Mouse (Mus musculus) MEL (cell line): Measurements from ENCODE around the gene Map3k12. TPM values are rescaled to one million over a fixed set of nuclear protein-coding genes. Genes with fewer than 3 reads are reported as not detected.

Experiments
- DNase-seq: peaks from one replicate; pipeline ENCODE4 v3.0.0; 2011; ENCODE audit warnings: low read depth, low spot score
- H3K27ac ChIP-seq: 2 replicates; pipeline ENCODE4 v1.5.1; 2012; ENCODE audit warnings: low read depth, mild to moderate bottlenecking, control low read depth, low read length, moderate library complexity; ENCODE audit not compliant: control insufficient read depth
- H3K27me3 ChIP-seq, 2 experiments: fragments of 150-350 bp in 1 of 2; sonication (generic) in 1 of 2; 2 replicates each; pipeline ENCODE4 v1.6.1; 2012; ENCODE audit warnings: low read length in 2 of 2, mild to moderate bottlenecking in 2 of 2, improper control_type of control experiment in 1 of 2, moderate library complexity in 1 of 2; ENCODE audit not compliant: insufficient read depth in 2 of 2, control insufficient read depth in 1 of 2
- H3K36me3 ChIP-seq, 2 experiments: 2 replicates each; pipeline ENCODE4 v1.6.1; 2012 to 2014; ENCODE audit warnings: low read length in 2 of 2, improper control_type of control experiment in 1 of 2, inconsistent platforms in 1 of 2, mild to moderate bottlenecking in 1 of 2; ENCODE audit not compliant: insufficient read depth in 2 of 2, control insufficient read depth in 1 of 2
- H3K4me1 ChIP-seq, 2 experiments: fragments of 150-350 bp in 1 of 2; sonication (generic) in 1 of 2; 2 replicates each; pipeline ENCODE4 v1.6.1; 2012; ENCODE audit warnings: low read length in 2 of 2, improper control_type of control experiment in 1 of 2, mild to moderate bottlenecking in 1 of 2; ENCODE audit not compliant: insufficient read depth in 2 of 2, control insufficient read depth in 1 of 2
- H3K4me3 ChIP-seq, 2 experiments: fragments of 150-350 bp in 1 of 2; sonication (generic) in 1 of 2; 2 replicates each; pipeline ENCODE4 v1.5.1; 2012; ENCODE audit warnings: low read depth in 2 of 2, low read length in 2 of 2, mild to moderate bottlenecking in 2 of 2, moderate library complexity in 2 of 2, control low read depth in 1 of 2, improper control_type of control experiment in 1 of 2; ENCODE audit not compliant: control insufficient read depth in 1 of 2, insufficient read depth in 1 of 2
- H3K79me2 ChIP-seq: 2 replicates; pipeline ENCODE4 v1.6.1; 2012; ENCODE audit warnings: mild to moderate bottlenecking, low read length, moderate library complexity; ENCODE audit not compliant: control insufficient read depth, poor library complexity, insufficient read depth
- H3K9ac ChIP-seq: 2 replicates; pipeline ENCODE4 v1.6.1; 2012; ENCODE audit warnings: low read depth, mild to moderate bottlenecking, control low read depth, low read length, moderate library complexity; ENCODE audit not compliant: control insufficient read depth, poor library complexity, severe bottlenecking
- H3K9me3 ChIP-seq: fragments of 150-350 bp; sonication (generic); replicated peaks from 2 replicates; pipeline ENCODE4 v1.6.1; 2012; ENCODE audit warnings: mild to moderate bottlenecking, low read length, improper control_type of control experiment, moderate library complexity; ENCODE audit not compliant: insufficient read depth
- BHLHE40 ChIP-seq: IDR thresholded peaks from 2 replicates; pipeline ENCODE4 v1.6.1; 2012; ENCODE audit warnings: low read depth, mild to moderate bottlenecking, inconsistent platforms, low read length, improper control_type of control experiment, borderline replicate concordance
- CHD1 ChIP-seq: IDR thresholded peaks from 2 replicates; pipeline ENCODE4 v1.6.1; 2012; ENCODE audit warnings: low read depth, mild to moderate bottlenecking, inconsistent platforms, low read length, improper control_type of control experiment
- CHD2 ChIP-seq: IDR thresholded peaks from 2 replicates; pipeline ENCODE4 v1.6.1; 2011; ENCODE audit warnings: low read length, improper control_type of control experiment
- E2F4 ChIP-seq: IDR thresholded peaks from 2 replicates; pipeline ENCODE4 v1.6.1; 2011; ENCODE audit warnings: low read depth, low read length, improper control_type of control experiment, borderline replicate concordance
- EP300 ChIP-seq, 2 experiments: IDR thresholded peaks; 2 replicates each; pipeline ENCODE4 v1.6.1; 2011; ENCODE audit warnings: improper control_type of control experiment in 2 of 2, low read length in 2 of 2, low read depth in 1 of 2, mild to moderate bottlenecking in 1 of 2
- ETS1 ChIP-seq: IDR thresholded peaks from 2 replicates; pipeline ENCODE4 v1.6.1; 2012; ENCODE audit warnings: low read depth, mild to moderate bottlenecking, inconsistent platforms, low read length, improper control_type of control experiment, moderate library complexity
- HCFC1 ChIP-seq: IDR thresholded peaks from 2 replicates; pipeline ENCODE4 v1.6.1; 2012; ENCODE audit warnings: low read depth, mild to moderate bottlenecking, inconsistent platforms, low read length, improper control_type of control experiment, moderate library complexity
- MAFK ChIP-seq: IDR thresholded peaks from 2 replicates; pipeline ENCODE4 v1.6.1; 2011; ENCODE audit warnings: low read depth, mild to moderate bottlenecking, low read length, improper control_type of control experiment, borderline replicate concordance
- MAX ChIP-seq: IDR thresholded peaks from 2 replicates; pipeline ENCODE4 v1.6.1; 2011; ENCODE audit warnings: low read length, improper control_type of control experiment
- MAZ ChIP-seq: IDR thresholded peaks from 2 replicates; pipeline ENCODE4 v1.6.1; 2012; ENCODE audit warnings: low read depth, mild to moderate bottlenecking, inconsistent platforms, low read length, improper control_type of control experiment
- MEF2A ChIP-seq: IDR thresholded peaks from 2 replicates; pipeline ENCODE4 v1.6.1; 2014; ENCODE audit warnings: low read depth, mild to moderate bottlenecking, inconsistent platforms, low read length, improper control_type of control experiment; ENCODE audit not compliant: poor library complexity, insufficient replicate concordance, severe bottlenecking; ENCODE audit errors: extremely low read depth
- MXI1 ChIP-seq: IDR thresholded peaks from 2 replicates; pipeline ENCODE4 v1.6.1; 2011; ENCODE audit warnings: mild to moderate bottlenecking, low read depth, low read length, improper control_type of control experiment
- MYB ChIP-seq: IDR thresholded peaks from 2 replicates; pipeline ENCODE4 v1.6.1; 2011; ENCODE audit warnings: mild to moderate bottlenecking, low read depth, low read length, improper control_type of control experiment
- MYC ChIP-seq: IDR thresholded peaks from 2 replicates; pipeline ENCODE4 v1.6.1; 2011; ENCODE audit warnings: low read depth, mild to moderate bottlenecking, low read length, improper control_type of control experiment, moderate library complexity
- NELFE ChIP-seq: IDR thresholded peaks from 2 replicates; pipeline ENCODE4 v1.6.1; 2011; ENCODE audit warnings: low read depth, low read length, improper control_type of control experiment
- POLR2AphosphoS2 ChIP-seq: IDR thresholded peaks from 2 replicates; pipeline ENCODE4 v1.6.1; 2011; ENCODE audit warnings: low read length, improper control_type of control experiment
- RAD21 ChIP-seq: IDR thresholded peaks from 2 replicates; pipeline ENCODE4 v1.6.1; 2011; ENCODE audit warnings: mild to moderate bottlenecking, low read depth, low read length, improper control_type of control experiment
- SIN3A ChIP-seq: IDR thresholded peaks from 2 replicates; pipeline ENCODE4 v1.6.1; 2012; ENCODE audit warnings: low read length, improper control_type of control experiment, inconsistent platforms
- SMC3 ChIP-seq: IDR thresholded peaks from 2 replicates; pipeline ENCODE4 v1.6.1; 2011; ENCODE audit warnings: low read depth, low read length, improper control_type of control experiment
- TAL1 ChIP-seq: IDR thresholded peaks from 2 replicates; pipeline ENCODE4 v1.6.1; 2012; ENCODE audit warnings: mild to moderate bottlenecking, inconsistent platforms, low read length, moderate library complexity, mixed read lengths
- TBP ChIP-seq: IDR thresholded peaks from 2 replicates; pipeline ENCODE4 v1.8.0; 2011; ENCODE audit warnings: low read depth, low read length, improper control_type of control experiment
- TCF12 ChIP-seq: IDR thresholded peaks from 2 replicates; pipeline ENCODE4 v1.6.1; 2014; ENCODE audit warnings: low read depth, mild to moderate bottlenecking, inconsistent platforms, low read length, improper control_type of control experiment, moderate library complexity
- USF1 ChIP-seq: IDR thresholded peaks from 2 replicates; pipeline ENCODE4 v1.6.1; 2014; ENCODE audit warnings: low read depth, mild to moderate bottlenecking, inconsistent platforms, low read length, improper control_type of control experiment, moderate library complexity
- ZC3H11A ChIP-seq: IDR thresholded peaks from 2 replicates; pipeline ENCODE4 v1.6.1; 2012; ENCODE audit warnings: low read depth, mild to moderate bottlenecking, inconsistent platforms, low read length, improper control_type of control experiment
- ZNF384 ChIP-seq: IDR thresholded peaks from 2 replicates; pipeline ENCODE4 v1.6.1; 2012; ENCODE audit warnings: low read depth, mild to moderate bottlenecking, inconsistent platforms, low read length, improper control_type of control experiment
- polyA plus RNA-seq, 2 experiments: library from polyadenylated mRNA; stranded (reverse) in 1 of 2; unstranded in 1 of 2; fragments of >175 nt in 1 of 2; fragments of >200 nt in 1 of 2; gene quantifications; 2 replicates each; pipeline versions ENCODE4 v1.2.1 to v1.2.4; 2012; ENCODE audit warnings: low replicate concordance in 2 of 2, low read depth in 1 of 2; ENCODE audit not compliant: insufficient read length in 2 of 2, insufficient read depth in 1 of 2, missing spikeins in 1 of 2
- total RNA-seq: library from RNA; depleted of rRNA; stranded (reverse); fragments of 300-350 nt; gene quantifications from 2 replicates; pipeline ENCODE4 v1.2.3, GENCODE M21; 2012

Map3k12 gene
- total and polyA plus RNA-seq, 3 experiments = 1.7 to 2.8 TPM; not detected in 1

- TF ChIP-seq POLR2AphosphoS2 (peak; percentile 33; the same call in 1 of the 2 replicates), SIN3A (peak; percentile 65; the same call in 1 of the 2 replicates), MAZ (peak; percentile 72), CHD1 (no peak), SMC3 (peak; percentile 94), MYC (0 out of 2 replicates have a peak, but pooled peaks have one; percentile 27), RAD21 (peak; percentile 99), MYB (no peak), HCFC1 (no peak), MAX (no peak)
Measured at GRCm38 (mm10) chr15:102524892-102525485, 8.1 kb upstream of the Map3k12 start, which contains the start of gene Npff (continued).

- Histone ChIP-seq H3K27me3 (no peaks in the 10 kb centered on the region), H3K79me2 (peaks cover 17% of the 10 kb centered on the region), H3K36me3 (peaks cover 0 to 16% of the 10 kb centered on the region in 2 experiments; a peak in 2 of 4 replicates)
- TF ChIP-seq MYC = no peak
- no peak for TF ChIP-seq TBP
- no peak for TF ChIP-seq CHD2
- TF ChIP-seq TAL1 = no peak
- no peak for TF ChIP-seq NELFE
- TF ChIP-seq USF1 = no peak
- no peak for TF ChIP-seq MAFK
- no peak for TF ChIP-seq MAX
- no peak for TF ChIP-seq ZNF384
- TF ChIP-seq SMC3 = no peak
- TF ChIP-seq E2F4 = no peak
- TF ChIP-seq ZC3H11A = no peak
- no peak for TF ChIP-seq TCF12
- no peak for TF ChIP-seq MXI1
- no peak for TF ChIP-seq MEF2A
- TF ChIP-seq BHLHE40 = no peak
- no peak for TF ChIP-seq MYB
- no peak for TF ChIP-seq ETS1
- no peak for TF ChIP-seq EP300 (IDR thresholded peaks at IDR 0.05; ENCODE audit: low read depth in 1 of 2, low read length in 2 of 2)
- TF ChIP-seq SIN3A = no peak
- TF ChIP-seq, all 39 proteins: peak for 0
- Histone ChIP-seq H3K27ac (peak overlapping the region; percentile 95; the same call in 1 of the 2 replicates), H3K4me1 (peaks cover 5 to 12% of the 10 kb centered on the region in 2 experiments; a peak in 3 of 4 replicates), H3K9me3 (no peaks in the 10 kb centered on the region), H3K4me3 (no peak overlapping the region), H3K9ac (no peak overlapping the region)
- no peak for DNase-seq
Measured at GRCm38 (mm10) chr15:102521480-102521879, 4.6 kb upstream of the Map3k12 start.
